Mouse (Mus musculus) kidney, embryonic 15.5 days (tissue): ENCODE results near the gene Nmral1. TPM values are rescaled to one million over a fixed set of nuclear protein-coding genes. Genes with fewer than 3 reads are reported as not detected.
"Not testable (repeated sequence)": the region's sequence is repeated elsewhere in the genome, so short reads cannot be mapped to it uniquely, and the experiment has no call there.

Experiments
- ATAC-seq: fragments of 200-750 bp; cut with Nextera tagmentation; replicated peaks from 2 replicates; pipeline ENCODE4 v1.8.0; 2017; ENCODE audit warnings: moderate TSS enrichment; ENCODE audit not compliant: low FRiP score
- H3K27ac ChIP-seq: fragments of 300-500 bp; sonication (generic); 2 replicates; pipeline ENCODE4 v1.5.1; 2015; ENCODE audit warnings: mild to moderate bottlenecking, inconsistent platforms
- H3K27me3 ChIP-seq: fragments of 300-500 bp; sonication (generic); 2 replicates; pipeline ENCODE4 v1.6.1; 2015; ENCODE audit warnings: inconsistent platforms
- H3K36me3 ChIP-seq: fragments of 300-500 bp; sonication (generic); 2 replicates; pipeline ENCODE4 v1.6.1; 2015; ENCODE audit warnings: inconsistent platforms
- H3K4me1 ChIP-seq: fragments of 300-500 bp; sonication (generic); 2 replicates; pipeline ENCODE4 v1.6.1; 2015; ENCODE audit warnings: inconsistent platforms
- H3K4me2 ChIP-seq: fragments of 300-500 bp; sonication (generic); 2 replicates; pipeline ENCODE4 v1.6.1; 2015; ENCODE audit warnings: moderate library complexity, mild to moderate bottlenecking, inconsistent platforms
- H3K4me3 ChIP-seq: fragments of 300-500 bp; sonication (generic); replicated peaks from 2 replicates; pipeline ENCODE4 v1.5.1; 2015; ENCODE audit warnings: mild to moderate bottlenecking, inconsistent platforms
- H3K9ac ChIP-seq: fragments of 300-500 bp; sonication (generic); 2 replicates; pipeline ENCODE4 v1.6.1; 2015; ENCODE audit warnings: mild to moderate bottlenecking, inconsistent platforms
- H3K9me3 ChIP-seq: fragments of 300-500 bp; sonication (generic); replicated peaks from 2 replicates; pipeline ENCODE4 v1.6.1; 2016; ENCODE audit warnings: inconsistent platforms
- WGBS: fragments of 180-500 bp; shearing (Covaris S2); methylation state at CpG from one replicate; pipeline ENCODE4 v1.1.7; 2015; ENCODE audit warnings: mixed read lengths; 5-methylcytosine and 5-hydroxymethylcytosine counted together
- polyA plus RNA-seq: library from polyadenylated mRNA; unstranded; fragments of >200 nt; fragmentation: Nextera tagmentation; extraction: Ambion mirVana; gene quantifications from 2 replicates; pipeline ENCODE4 v1.2.1, GENCODE M21; 2015

The Nmral1 gene
- polyA plus RNA-seq, 1 experiment from 2014 or later, result 98.2 TPM

- no peak overlapping the region for H3K4me2 ChIP-seq
- no peak overlapping the region for H3K27ac ChIP-seq
- ATAC-seq, result no peak
- H3K36me3 ChIP-seq, result peaks cover 99% of the 10 kb centered on the region
- H3K27me3 ChIP-seq, result no peaks in the 10 kb centered on the region
- 96% methylated on average over 4 of the region's 4 CpGs for WGBS
- no peaks in the 10 kb centered on the region for H3K4me1 ChIP-seq
- H3K9me3 ChIP-seq, result no peaks in the 10 kb centered on the region
- H3K9ac ChIP-seq, result no peak overlapping the region
- no peak overlapping the region for H3K4me3 ChIP-seq
Observed at GRCm38 (mm10) chr16:4711173-4711572, 8.0 kb downstream of the Nmral1 start.

- peaks cover 99% of the 10 kb centered on the region for H3K36me3 ChIP-seq
- 63% methylated on average over 4 of the region's 4 CpGs for WGBS
- no peak overlapping the region for H3K4me2 ChIP-seq
- no peak overlapping the region for H3K27ac ChIP-seq
- no peak for ATAC-seq
- H3K4me3 ChIP-seq, result no peak overlapping the region
- H3K4me1 ChIP-seq, result no peaks in the 10 kb centered on the region
- H3K9ac ChIP-seq, result no peak overlapping the region
- H3K9me3 ChIP-seq, result no peaks in the 10 kb centered on the region
- no peaks in the 10 kb centered on the region for H3K27me3 ChIP-seq
Observed at GRCm38 (mm10) chr16:4705541-4705940, 13.6 kb downstream of the Nmral1 start.

GRCm38 (mm10) chr16:4702646-4703045 lies 16.5 kb downstream of the Nmral1 start:
- no peak overlapping the region for H3K9ac ChIP-seq
- H3K4me2 ChIP-seq, result no peak overlapping the region
- no peaks in the 10 kb centered on the region for H3K9me3 ChIP-seq
- no peaks in the 10 kb centered on the region for H3K27me3 ChIP-seq
- no peak overlapping the region for H3K27ac ChIP-seq
- 40% methylated on average over 1 of the region's 1 CpGs for WGBS
- no peak overlapping the region for H3K4me3 ChIP-seq
- H3K36me3 ChIP-seq, result peaks cover 100% of the 10 kb centered on the region
- no peaks in the 10 kb centered on the region for H3K4me1 ChIP-seq
- ATAC-seq, result no peak

- ATAC-seq, result no peak
- H3K27ac ChIP-seq, result no peak overlapping the region
- H3K36me3 ChIP-seq, result peaks cover 100% of the 10 kb centered on the region
- 88% methylated on average over 3 of the region's 3 CpGs for WGBS
- H3K4me2 ChIP-seq, result no peak overlapping the region
- no peak overlapping the region for H3K4me3 ChIP-seq
- H3K9me3 ChIP-seq, result no peaks in the 10 kb centered on the region
- H3K4me1 ChIP-seq, result no peaks in the 10 kb centered on the region
- no peak overlapping the region for H3K9ac ChIP-seq
- no peaks in the 10 kb centered on the region for H3K27me3 ChIP-seq
Observed at GRCm38 (mm10) chr16:4701211-4701610, 17.9 kb downstream of the Nmral1 start.

GRCm38 (mm10) chr16:4689371-4689770 lies 29.8 kb downstream of the Nmral1 start:
- H3K4me3 ChIP-seq, H3K27me3 ChIP-seq, H3K4me2 ChIP-seq, H3K9ac ChIP-seq, ATAC-seq, H3K9me3 ChIP-seq, H3K27ac ChIP-seq: not testable (repeated sequence)
- Histone ChIP-seq H3K36me3 (peaks cover 74% of the 10 kb centered on the region), H3K4me1 (peaks cover 12% of the 10 kb centered on the region)
- WGBS, result 97% methylated on average over 4 of the region's 4 CpGs

GRCm38 (mm10) chr16:4684457-4684791 lies 34.7 kb downstream of the Nmral1 start:
- no peak; the same call in 1 of the 2 replicates for ATAC-seq
- H3K9me3 ChIP-seq, result no peaks in the 10 kb centered on the region
- H3K4me3 ChIP-seq, result peak overlapping the region; percentile 97
- H3K27me3 ChIP-seq, result no peaks in the 10 kb centered on the region
- H3K36me3 ChIP-seq, result peaks cover 24% of the 10 kb centered on the region
- H3K9ac ChIP-seq, result peak overlapping the region; percentile 96
- H3K4me1 ChIP-seq, result peaks cover 22% of the 10 kb centered on the region
- under 1% methylated on average over 9 of the region's 9 CpGs for WGBS
- H3K27ac ChIP-seq, result peak overlapping the region; percentile 94; the same call in 1 of the 2 replicates
- peak overlapping the region; percentile 89 for H3K4me2 ChIP-seq

GRCm38 (mm10) chr16:4683581-4684456 lies 35.3 kb downstream of the Nmral1 start:
- Histone ChIP-seq H3K27me3 (no peaks in the 10 kb centered on the region), H3K4me3 (peak overlapping the region; percentile 97), H3K9me3 (no peaks in the 10 kb centered on the region), H3K9ac (peak overlapping the region; percentile 96), H3K4me2 (peak overlapping the region; percentile 89), H3K4me1 (peaks cover 27% of the 10 kb centered on the region), H3K36me3 (peaks cover 18% of the 10 kb centered on the region), H3K27ac (peak overlapping the region; percentile 94)
- peak; percentile 83 for ATAC-seq
- WGBS, result under 1% methylated on average over 54 of the region's 54 CpGs

GRCm38 (mm10) chr16:4683193-4683580 lies 36.0 kb downstream of the Nmral1 start:
- ATAC-seq, result no peak
- Histone ChIP-seq H3K27me3 (no peaks in the 10 kb centered on the region), H3K27ac (peak overlapping the region; percentile 94), H3K4me2 (peak overlapping the region; percentile 89), H3K36me3 (peaks cover 14% of the 10 kb centered on the region), H3K9ac (peak overlapping the region; percentile 96), H3K4me1 (peaks cover 34% of the 10 kb centered on the region), H3K9me3 (no peaks in the 10 kb centered on the region), H3K4me3 (peak overlapping the region; percentile 97)
- WGBS, result 28% methylated on average over 9 of the region's 9 CpGs

- no peak for ATAC-seq
Observed at GRCm38 (mm10) chr16:4682628-4683179, 36.5 kb downstream of the Nmral1 start.

GRCm38 (mm10) chr16:4680922-4681455 lies 38.2 kb downstream of the Nmral1 start:
- H3K4me2 ChIP-seq, H3K27ac ChIP-seq, H3K27me3 ChIP-seq, H3K9ac ChIP-seq, ATAC-seq, H3K36me3 ChIP-seq, H3K9me3 ChIP-seq, H3K4me3 ChIP-seq: not testable (repeated sequence)
- H3K4me1 ChIP-seq, result peaks cover 34% of the 10 kb centered on the region
- 83% methylated on average over 3 of the region's 3 CpGs for WGBS

More at GRCm38 (mm10) chr16:4682628-4683179, 36.5 kb downstream of the Nmral1 start:
- Histone ChIP-seq H3K9ac (peak overlapping the region; percentile 96; the same call in 1 of the 2 replicates), H3K36me3 (peaks cover 9% of the 10 kb centered on the region), H3K4me3 (peak overlapping the region; percentile 97; the same call in 1 of the 2 replicates), H3K27me3 (no peaks in the 10 kb centered on the region), H3K9me3 (no peaks in the 10 kb centered on the region), H3K4me2 (peak overlapping the region; percentile 89), H3K27ac (peak overlapping the region; percentile 94; the same call in 1 of the 2 replicates), H3K4me1 (peaks cover 34% of the 10 kb centered on the region)
- WGBS, result 81% methylated on average over 4 of the region's 4 CpGs

GRCm38 (mm10) chr16:4679121-4680018 lies 39.8 kb downstream of the Nmral1 start, which contains the start of gene Coro7:
Gene Coro7 (minus strand): TSS chr16:4679777.
- Histone ChIP-seq H3K27ac (peak within 1 kb of the TSS; percentile 67), H3K4me3 (peak within 1 kb of the TSS; percentile 69), H3K4me2 (peak within 1 kb of the TSS; percentile 87), H3K4me1 (peaks cover 22% of the 10 kb centered on the region), H3K27me3 (no peaks in the 10 kb centered on the region), H3K36me3 (peaks cover 18% of the 10 kb centered on the region), H3K9ac (peak within 1 kb of the TSS; percentile 59), H3K9me3 (no peaks in the 10 kb centered on the region)
- ATAC-seq, result peak; percentile 93
- WGBS, result under 1% methylated on average over 47 of the region's 47 CpGs
